Mouse (Mus musculus): ENCODE results near the gene Lilr4b.
"Not testable (repeated sequence)": the region's sequence is repeated elsewhere in the genome, so short reads cannot be mapped to it uniquely, and the experiment has no call there.

Lilr4b gene

DNA sequence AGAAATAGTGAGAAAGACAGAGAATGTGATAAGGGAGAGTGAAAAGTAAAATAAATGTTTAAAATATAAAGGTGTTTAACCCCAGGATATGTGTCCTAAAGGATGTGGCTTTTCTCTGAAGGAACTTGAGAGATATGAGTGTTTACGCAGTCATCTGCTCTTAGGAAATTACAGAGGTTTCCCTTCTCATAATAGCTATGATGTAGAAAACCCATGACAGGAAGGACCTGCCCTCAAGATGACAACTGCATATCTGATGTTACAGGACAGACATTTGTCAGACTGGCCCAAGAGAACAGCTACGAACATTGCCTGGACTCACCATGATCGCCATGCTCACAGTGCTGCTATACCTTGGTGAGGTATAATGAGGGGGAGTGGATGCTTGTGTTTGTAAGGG, at the start of gene Lilr4b, which contains the start of gene Gm49339:
Lilr4b (plus strand) TSS at position 236 of the 400 bp plus-strand sequence.
Gm49339 (plus strand) TSS at position 216 of the 400 bp plus-strand sequence.
- not testable (repeated sequence) for H3K27me3 ChIP-seq (ENCODE audit: control insufficient read depth, insufficient read depth, low read length, poor library complexity, severe bottlenecking); H3K36me3 ChIP-seq (ENCODE audit: control insufficient read depth, insufficient read depth, low read length, poor library complexity, severe bottlenecking)
- peak; percentile 18 for DNase-seq (ENCODE audit: low read depth, low spot score)

DNA sequence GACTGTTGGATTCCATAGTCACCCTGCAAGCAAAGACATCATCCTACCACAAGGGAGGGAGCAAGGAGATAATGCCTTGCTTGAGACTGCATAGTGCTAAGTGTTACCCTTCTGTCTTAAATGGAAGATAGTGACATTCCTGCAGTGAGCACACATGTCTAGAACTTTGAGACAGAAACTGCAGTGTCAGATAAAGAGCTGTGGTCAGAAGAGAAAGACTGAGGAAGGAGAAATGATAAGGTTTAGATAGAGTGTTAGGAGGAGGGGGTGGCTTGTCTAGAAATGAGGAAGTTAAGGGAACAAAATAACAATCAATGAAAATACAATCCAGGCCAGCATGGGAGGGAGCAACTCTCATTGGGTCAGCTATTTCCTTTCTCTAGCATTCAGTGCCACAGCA, 47.5 kb upstream of the Lilr4b start:
- H3K27me3 ChIP-seq (ENCODE audit: control insufficient read depth, insufficient read depth, low read length, poor library complexity, severe bottlenecking) = no peaks in the 10 kb centered on the region
- no peak for DNase-seq (ENCODE audit: low read depth, low spot score)

DNA sequence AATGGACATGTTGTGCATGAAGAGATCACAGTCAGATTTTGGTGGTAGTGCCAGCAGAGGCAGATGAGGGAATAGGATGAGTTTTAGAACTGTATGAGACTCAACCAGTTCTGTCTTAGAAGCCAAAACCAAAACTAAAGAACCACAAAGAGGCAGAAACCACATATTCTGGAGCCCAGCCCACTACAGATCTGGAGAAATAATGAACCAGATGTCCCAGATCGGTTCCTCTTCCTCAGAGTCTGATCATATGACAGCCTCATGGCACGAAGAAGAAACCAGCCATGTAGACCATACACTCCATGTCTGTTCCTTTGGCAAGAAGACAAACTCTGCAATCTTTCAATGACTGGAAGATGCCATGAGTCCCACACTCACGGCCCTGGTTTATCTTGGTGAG, 44.7 kb upstream of the Lilr4b start:
- Histone ChIP-seq H3K36me3 (ENCODE audit: control insufficient read depth, insufficient read depth, low read length, poor library complexity, severe bottlenecking) (no peaks in the 10 kb centered on the region), H3K27me3 (ENCODE audit: control insufficient read depth, insufficient read depth, low read length, poor library complexity, severe bottlenecking) (no peaks in the 10 kb centered on the region)
- DNase-seq (ENCODE audit: low read depth, low spot score) = no peak

More for the DNA sequence above, 47.5 kb upstream of the Lilr4b start:
- H3K36me3 ChIP-seq (ENCODE audit: control insufficient read depth, insufficient read depth, low read length, poor library complexity, severe bottlenecking) = no peaks in the 10 kb centered on the region

DNA sequence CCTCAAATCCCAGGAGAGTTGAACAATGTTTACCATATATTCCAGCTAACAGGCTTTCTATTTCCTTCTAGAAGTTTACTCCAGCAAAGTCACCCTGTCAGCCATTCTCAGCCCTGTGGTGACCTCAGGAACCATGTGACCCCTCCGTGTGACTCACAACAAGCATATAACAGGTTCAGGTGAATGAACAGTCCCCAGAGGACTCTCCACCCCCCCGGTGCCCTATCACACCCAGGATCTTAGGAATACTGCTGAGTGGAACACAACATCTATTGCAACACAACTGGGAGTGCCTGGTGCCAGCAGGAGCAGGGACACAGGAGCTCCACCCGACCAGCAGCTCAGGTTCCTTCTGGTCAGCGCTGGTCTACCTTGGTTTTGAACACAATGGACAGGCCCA, 28.8 kb upstream of the Lilr4b start:
- Histone ChIP-seq H3K27me3 (ENCODE audit: control insufficient read depth, insufficient read depth, low read length, poor library complexity, severe bottlenecking) (no peaks in the 10 kb centered on the region), H3K36me3 (ENCODE audit: control insufficient read depth, insufficient read depth, low read length, poor library complexity, severe bottlenecking) (no peaks in the 10 kb centered on the region)
- no peak for DNase-seq (ENCODE audit: low read depth, low spot score)

DNA sequence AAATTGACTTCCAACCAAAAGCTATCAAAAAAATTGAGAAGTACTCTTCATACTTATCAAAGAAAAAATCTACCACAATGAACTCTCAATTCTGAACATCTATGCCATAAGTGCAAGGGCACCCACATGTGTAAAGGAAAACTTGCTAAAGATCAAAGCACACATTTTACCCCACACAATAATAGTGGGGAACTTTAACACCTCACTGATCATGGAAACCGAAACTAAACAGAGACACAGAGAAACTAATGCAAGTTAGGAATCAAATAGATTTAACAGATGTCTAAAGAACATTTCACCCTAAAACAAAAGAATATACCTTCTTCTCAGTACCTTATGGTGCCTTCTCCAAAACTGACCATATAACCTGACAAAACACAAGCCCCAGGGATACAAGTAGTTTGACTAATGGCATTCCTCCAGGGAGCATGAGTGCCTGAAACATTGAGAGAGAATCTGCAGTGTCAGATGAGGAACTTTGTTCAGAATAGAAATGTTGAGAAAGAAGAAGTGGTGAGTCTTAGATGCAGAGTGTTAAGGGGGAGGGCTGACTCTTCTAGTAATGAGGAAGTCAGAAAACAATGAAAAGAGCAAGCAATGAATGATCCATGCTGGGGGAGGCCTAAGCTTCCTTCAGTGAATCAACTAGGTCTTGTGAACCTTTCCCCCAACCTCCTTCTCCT, 26.7 kb upstream of the Lilr4b start:
- DNase-seq (ENCODE audit: low read depth, low spot score) = peak; percentile 76
- H3K36me3 ChIP-seq (ENCODE audit: control insufficient read depth, insufficient read depth, low read length, poor library complexity, severe bottlenecking) = no peaks in the 10 kb centered on the region
- H3K27me3 ChIP-seq (ENCODE audit: control insufficient read depth, insufficient read depth, low read length, poor library complexity, severe bottlenecking) = no peaks in the 10 kb centered on the region

DNA sequence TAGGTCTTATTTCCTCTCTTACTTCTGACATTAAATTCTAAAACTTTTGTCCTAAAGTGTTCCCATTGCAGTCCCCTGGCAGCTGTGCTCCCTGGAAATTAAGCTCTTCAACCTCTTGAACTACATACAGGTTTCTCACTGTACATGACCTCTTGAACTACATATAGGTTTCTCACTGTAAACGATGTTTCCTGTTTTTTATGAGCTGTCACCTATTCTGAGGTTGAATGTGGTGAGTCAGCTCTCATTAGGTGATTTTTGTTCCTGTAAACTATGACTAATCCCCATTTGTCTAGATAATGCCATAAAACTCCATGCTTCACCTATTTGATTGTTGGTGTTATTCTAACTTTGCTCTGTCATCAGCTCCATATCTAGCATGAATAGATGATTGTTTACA, 26.1 kb upstream of the Lilr4b start:
- H3K36me3 ChIP-seq (ENCODE audit: control insufficient read depth, insufficient read depth, low read length, poor library complexity, severe bottlenecking) = no peaks in the 10 kb centered on the region
- H3K27me3 ChIP-seq (ENCODE audit: control insufficient read depth, insufficient read depth, low read length, poor library complexity, severe bottlenecking) = no peaks in the 10 kb centered on the region
- peak; percentile 45 for DNase-seq (ENCODE audit: low read depth, low spot score)

DNA sequence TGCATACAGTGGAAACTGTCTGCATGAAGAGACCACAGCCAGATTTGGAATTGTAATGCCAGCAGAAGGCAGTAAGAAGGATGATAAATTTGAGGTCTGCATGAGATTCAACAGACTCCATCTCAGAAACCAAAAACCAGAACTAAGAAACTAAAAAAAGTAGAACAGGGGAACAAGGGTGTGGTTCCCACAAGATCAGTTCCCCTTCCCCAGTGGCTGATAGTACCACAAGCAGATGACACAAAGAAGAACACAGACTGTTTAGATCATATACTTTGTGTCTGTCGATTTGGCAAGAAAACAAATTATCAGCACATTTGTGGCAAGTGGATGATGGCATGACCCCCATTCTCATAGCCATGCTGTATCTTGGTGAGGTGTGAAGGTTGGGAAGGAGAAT, 24.7 kb upstream of the Lilr4b start:
- DNase-seq (ENCODE audit: low read depth, low spot score) = peak; percentile 71

DNA sequence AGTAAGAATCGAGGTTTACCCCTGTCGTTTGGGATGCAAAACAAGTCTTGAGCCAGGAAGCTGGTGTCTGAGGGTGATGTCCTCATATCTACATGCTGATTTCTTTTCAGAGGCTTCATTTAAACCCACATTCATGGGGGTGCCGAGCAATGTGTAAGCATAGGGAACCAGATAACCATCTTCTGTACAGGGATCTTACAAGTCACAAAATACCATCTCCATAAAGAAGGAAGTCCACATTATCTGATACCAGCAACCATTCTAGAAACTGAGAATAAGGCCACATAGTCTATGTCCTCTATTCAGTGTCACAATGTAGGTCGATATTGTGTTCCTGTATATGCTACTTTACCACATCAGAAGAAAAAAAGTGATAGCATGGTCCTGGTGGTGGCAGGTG, 24.1 kb upstream of the Lilr4b start:
- peak; percentile 29 for DNase-seq (ENCODE audit: low read depth, low spot score)
- H3K27me3 ChIP-seq (ENCODE audit: control insufficient read depth, insufficient read depth, low read length, poor library complexity, severe bottlenecking) = no peaks in the 10 kb centered on the region
- no peaks in the 10 kb centered on the region for H3K36me3 ChIP-seq (ENCODE audit: control insufficient read depth, insufficient read depth, low read length, poor library complexity, severe bottlenecking)

More for the DNA sequence above, 24.7 kb upstream of the Lilr4b start:
- Histone ChIP-seq H3K36me3 (ENCODE audit: control insufficient read depth, insufficient read depth, low read length, poor library complexity, severe bottlenecking) (no peaks in the 10 kb centered on the region), H3K27me3 (ENCODE audit: control insufficient read depth, insufficient read depth, low read length, poor library complexity, severe bottlenecking) (no peaks in the 10 kb centered on the region)

DNA sequence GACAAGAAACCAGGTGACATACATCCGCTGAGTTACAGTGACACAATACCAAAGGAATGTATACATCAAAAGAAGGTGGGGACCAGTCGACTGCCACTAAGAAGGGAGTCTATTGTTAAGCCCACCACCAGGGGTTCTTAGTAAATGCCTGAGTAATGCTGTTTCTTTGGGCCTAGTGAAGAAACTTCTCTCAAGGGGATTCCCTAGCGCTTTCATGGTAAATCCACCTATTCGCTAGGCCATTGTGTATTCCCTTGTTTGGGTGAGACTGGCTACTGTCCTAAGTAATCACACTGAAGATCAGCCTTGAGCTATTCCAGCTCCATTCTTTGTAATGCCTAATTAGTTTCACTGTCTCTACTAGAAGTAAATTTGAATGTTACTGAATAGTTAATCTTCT, 16.6 kb upstream of the Lilr4b start:
- not testable (repeated sequence) for H3K27me3 ChIP-seq (ENCODE audit: control insufficient read depth, insufficient read depth, low read length, poor library complexity, severe bottlenecking); H3K36me3 ChIP-seq (ENCODE audit: control insufficient read depth, insufficient read depth, low read length, poor library complexity, severe bottlenecking); DNase-seq (ENCODE audit: low read depth, low spot score)

DNA sequence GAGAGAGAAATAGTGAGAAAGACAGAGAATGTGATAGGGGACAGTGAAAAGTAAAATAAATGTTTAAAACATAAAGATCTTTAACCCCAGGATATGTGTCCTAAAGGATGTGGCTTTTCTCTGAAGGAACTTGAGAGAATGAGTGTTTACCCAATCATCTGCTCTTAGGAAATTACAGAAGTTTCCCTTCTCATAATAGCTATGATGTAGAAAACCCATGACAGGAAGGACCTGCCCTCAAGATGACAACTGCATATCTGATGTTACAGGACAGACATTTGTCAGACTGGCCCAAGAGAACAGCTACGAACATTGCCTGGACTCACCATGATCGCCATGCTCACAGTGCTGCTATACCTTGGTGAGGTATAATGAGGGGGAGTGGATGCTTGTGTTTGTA, 10.3 kb downstream of the Lilr4b start, which contains the start of gene Lilrb4a:
Lilrb4a (plus strand) TSS at position 266 of the 400 bp plus-strand sequence.
- DNase-seq (ENCODE audit: low read depth, low spot score) = peak; percentile 38
- not testable (repeated sequence) for H3K36me3 ChIP-seq (ENCODE audit: control insufficient read depth, insufficient read depth, low read length, poor library complexity, severe bottlenecking); H3K27me3 ChIP-seq (ENCODE audit: control insufficient read depth, insufficient read depth, low read length, poor library complexity, severe bottlenecking)

DNA sequence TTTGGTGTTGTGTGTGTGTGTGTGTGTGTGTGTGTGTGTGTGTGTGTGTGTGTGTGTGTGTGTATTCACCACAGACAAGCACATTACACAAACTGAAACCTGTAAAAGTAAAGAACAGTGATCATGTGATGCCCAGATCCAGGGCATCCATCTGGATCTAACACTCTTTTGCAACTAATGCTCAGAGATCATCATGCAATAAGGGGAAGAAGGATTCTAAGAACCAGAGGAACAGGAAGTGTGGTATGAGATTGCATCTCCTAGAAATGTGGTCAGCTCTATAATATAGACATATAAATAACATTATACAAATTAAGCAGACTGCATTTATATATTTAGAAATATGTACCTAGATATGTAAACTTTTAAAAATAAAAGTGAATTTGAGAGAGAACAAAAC, 39.6 kb downstream of the Lilr4b start:
- no peaks in the 10 kb centered on the region for H3K36me3 ChIP-seq (ENCODE audit: control insufficient read depth, insufficient read depth, low read length, poor library complexity, severe bottlenecking)
- DNase-seq (ENCODE audit: low read depth, low spot score) = no peak
- no peaks in the 10 kb centered on the region for H3K27me3 ChIP-seq (ENCODE audit: control insufficient read depth, insufficient read depth, low read length, poor library complexity, severe bottlenecking)

DNA sequence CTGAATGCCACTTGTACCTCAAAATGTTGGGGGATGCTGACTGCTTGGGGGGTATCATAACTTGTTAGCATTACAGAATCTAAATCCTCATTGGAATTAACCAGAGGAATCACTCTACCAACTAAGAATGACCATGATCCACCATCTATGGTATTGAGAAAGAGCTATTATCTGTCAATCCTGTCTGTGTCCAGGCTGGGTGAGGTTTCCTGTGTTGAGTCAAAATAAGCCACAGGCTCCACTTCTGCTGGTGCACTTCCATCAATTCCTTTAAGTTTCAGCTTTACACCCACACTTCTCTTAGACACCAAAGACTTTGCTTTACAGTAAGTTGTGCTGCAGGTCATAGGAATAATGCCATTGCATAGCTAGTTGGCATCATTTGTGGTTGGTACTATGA, 41.0 kb downstream of the Lilr4b start:
- Histone ChIP-seq H3K27me3 (ENCODE audit: control insufficient read depth, insufficient read depth, low read length, poor library complexity, severe bottlenecking) (no peaks in the 10 kb centered on the region), H3K36me3 (ENCODE audit: control insufficient read depth, insufficient read depth, low read length, poor library complexity, severe bottlenecking) (no peaks in the 10 kb centered on the region)
- no peak for DNase-seq (ENCODE audit: low read depth, low spot score)

DNA sequence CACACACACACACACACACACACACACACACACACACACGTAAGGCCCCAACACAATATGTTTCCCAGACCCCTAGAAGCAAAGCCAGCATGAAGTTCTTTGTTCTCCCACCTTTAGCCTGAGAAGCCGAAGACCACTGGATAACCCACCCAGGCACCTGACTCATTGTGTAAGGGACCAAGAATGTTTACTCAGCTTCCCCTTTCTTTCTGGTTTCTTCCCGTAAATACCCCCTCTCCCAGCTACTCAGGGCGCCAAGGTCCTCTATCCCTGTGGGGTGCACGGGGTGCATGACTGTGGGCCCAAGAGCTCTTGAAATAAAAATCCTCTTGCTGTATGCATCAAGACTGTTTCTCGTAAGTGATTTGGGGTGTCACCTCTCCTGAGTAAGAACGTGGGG, 45.7 kb downstream of the Lilr4b start:
- DNase-seq (ENCODE audit: low read depth, low spot score) = no peak
- Histone ChIP-seq H3K36me3 (ENCODE audit: control insufficient read depth, insufficient read depth, low read length, poor library complexity, severe bottlenecking) (no peaks in the 10 kb centered on the region), H3K27me3 (ENCODE audit: control insufficient read depth, insufficient read depth, low read length, poor library complexity, severe bottlenecking) (no peaks in the 10 kb centered on the region)

DNA sequence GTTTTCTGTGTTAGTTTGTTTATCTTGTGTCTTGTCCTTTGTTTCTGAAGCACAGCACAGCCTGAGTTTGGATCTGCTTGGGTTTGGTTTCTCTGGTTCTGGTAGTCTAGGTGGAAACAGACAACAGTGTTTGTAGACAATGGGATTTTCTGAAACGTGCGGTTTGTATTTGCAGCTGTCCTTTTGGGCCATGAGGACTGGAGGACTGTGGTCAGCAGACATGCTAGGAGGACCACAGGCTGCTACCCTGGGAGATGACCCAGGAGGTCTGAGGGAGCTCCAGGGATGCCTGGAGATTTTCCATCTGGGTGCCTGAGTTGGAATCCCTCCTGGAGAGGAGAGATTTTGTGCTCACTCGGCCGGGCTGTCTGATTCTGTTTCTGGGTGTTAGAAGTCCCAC, 46.2 kb downstream of the Lilr4b start:
- Histone ChIP-seq H3K36me3 (ENCODE audit: control insufficient read depth, insufficient read depth, low read length, poor library complexity, severe bottlenecking) (no peaks in the 10 kb centered on the region), H3K27me3 (ENCODE audit: control insufficient read depth, insufficient read depth, low read length, poor library complexity, severe bottlenecking) (no peaks in the 10 kb centered on the region)
- DNase-seq (ENCODE audit: low read depth, low spot score) = no peak

DNA sequence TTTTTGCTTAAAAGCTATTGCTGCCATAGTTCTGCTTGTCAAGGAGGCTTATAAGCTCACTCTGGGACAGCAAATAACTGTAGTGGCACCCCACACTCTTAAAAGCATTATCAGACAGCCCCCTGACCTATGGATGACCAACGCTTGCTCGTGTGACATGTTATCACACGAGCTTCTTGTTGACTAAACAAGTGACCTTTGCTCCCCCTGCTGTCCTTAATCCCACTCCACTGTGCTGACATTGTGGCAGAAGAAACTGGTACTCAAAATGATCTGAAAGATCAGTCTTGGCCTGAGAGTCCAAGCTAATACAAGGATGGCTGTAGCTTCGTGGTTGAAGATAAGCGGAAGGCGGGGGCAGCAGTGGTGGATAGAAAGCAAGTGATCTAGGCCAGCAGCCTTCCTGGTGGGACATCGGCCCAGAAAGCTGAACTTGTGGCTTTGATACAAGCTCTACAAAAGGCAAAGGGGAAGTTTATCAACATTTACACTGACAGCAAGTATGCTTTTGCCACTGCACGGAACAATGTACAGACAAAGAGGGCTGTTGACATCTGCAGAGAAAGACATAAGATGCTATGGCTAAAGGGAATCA, 48.5 kb downstream of the Lilr4b start:
- Histone ChIP-seq H3K27me3 (ENCODE audit: control insufficient read depth, insufficient read depth, low read length, poor library complexity, severe bottlenecking) (no peaks in the 10 kb centered on the region), H3K36me3 (ENCODE audit: control insufficient read depth, insufficient read depth, low read length, poor library complexity, severe bottlenecking) (no peaks in the 10 kb centered on the region)
- DNase-seq (ENCODE audit: low read depth, low spot score) = peak; percentile 67

DNA sequence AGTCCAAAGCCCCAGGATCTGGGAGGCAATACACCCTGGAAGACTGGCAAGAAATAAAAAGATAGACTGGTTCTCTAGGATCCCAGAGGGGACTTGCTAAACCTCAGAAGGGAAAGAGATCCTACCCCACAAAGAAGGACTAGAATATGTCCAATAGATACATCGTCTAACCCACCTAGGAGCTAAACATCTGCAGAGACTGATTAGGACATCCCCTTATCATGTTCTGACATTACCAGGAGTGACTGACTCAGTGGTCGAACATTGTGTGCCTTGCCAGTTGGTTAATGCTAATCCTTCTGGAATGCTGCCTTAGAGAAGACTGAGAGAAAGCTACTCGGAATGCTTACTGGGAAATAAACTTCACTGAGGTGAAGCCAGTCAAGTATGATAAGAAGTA, 49.1 kb downstream of the Lilr4b start:
- no peak for DNase-seq (ENCODE audit: low read depth, low spot score)
- no peaks in the 10 kb centered on the region for H3K36me3 ChIP-seq (ENCODE audit: control insufficient read depth, insufficient read depth, low read length, poor library complexity, severe bottlenecking)

More for the DNA sequence above, 49.1 kb downstream of the Lilr4b start:
- no peaks in the 10 kb centered on the region for H3K27me3 ChIP-seq (ENCODE audit: control insufficient read depth, insufficient read depth, low read length, poor library complexity, severe bottlenecking)
